Mouse (Mus musculus) hindbrain, embryonic 12.5 days (tissue): ENCODE data around the gene Gng10. TPM values are rescaled to one million over a fixed set of nuclear protein-coding genes. Genes with fewer than 3 reads are reported as not detected.

Experiments used
- ATAC-seq: fragments of 200-750 bp; cut with Nextera tagmentation; 2 replicates; pipeline ENCODE4 v1.8.0; 2017; ENCODE audit warnings: moderate TSS enrichment; ENCODE audit not compliant: low FRiP score
- H3K27ac ChIP-seq: fragments of 300-500 bp; sonication (generic); 2 replicates; pipeline ENCODE4 v1.5.1; 2016; ENCODE audit warnings: mild to moderate bottlenecking
- H3K27me3 ChIP-seq: fragments of 300-500 bp; sonication (generic); 2 replicates; pipeline ENCODE4 v1.6.1; 2016; ENCODE audit warnings: mild to moderate bottlenecking
- H3K36me3 ChIP-seq: fragments of 300-500 bp; sonication (generic); 2 replicates; pipeline ENCODE4 v1.6.1; 2016; ENCODE audit warnings: mild to moderate bottlenecking
- H3K4me1 ChIP-seq: fragments of 300-500 bp; sonication (generic); 2 replicates; pipeline ENCODE4 v1.6.1; 2016
- H3K4me2 ChIP-seq: fragments of 300-500 bp; sonication (generic); replicated peaks from 2 replicates; pipeline ENCODE4 v1.6.1; 2016; ENCODE audit warnings: mild to moderate bottlenecking
- H3K4me3 ChIP-seq: fragments of 300-500 bp; sonication (generic); 2 replicates; pipeline ENCODE4 v1.5.1; 2016; ENCODE audit warnings: mild to moderate bottlenecking
- H3K9ac ChIP-seq: fragments of 300-500 bp; sonication (generic); 2 replicates; pipeline ENCODE4 v1.6.1; 2016; ENCODE audit warnings: mild to moderate bottlenecking, moderate library complexity
- H3K9me3 ChIP-seq: fragments of 300-500 bp; sonication (generic); replicated peaks from 2 replicates; pipeline ENCODE4 v1.6.1; 2016; ENCODE audit warnings: mild to moderate bottlenecking
- WGBS: fragments of 180-500 bp; shearing (Covaris S2); methylation state at CpG from one replicate; pipeline ENCODE4 v1.1.7; 2016; 5-methylcytosine and 5-hydroxymethylcytosine counted together
- polyA plus RNA-seq: library from polyadenylated mRNA; unstranded; fragments of >200 nt; fragmentation: Nextera tagmentation; extraction: Ambion mirVana; gene quantifications from 2 replicates; pipeline ENCODE4 v1.2.1, GENCODE M21; 2016

Gng10 gene
- polyA plus RNA-seq, 1 experiment from 2014 or later, result 107 TPM

DNA sequence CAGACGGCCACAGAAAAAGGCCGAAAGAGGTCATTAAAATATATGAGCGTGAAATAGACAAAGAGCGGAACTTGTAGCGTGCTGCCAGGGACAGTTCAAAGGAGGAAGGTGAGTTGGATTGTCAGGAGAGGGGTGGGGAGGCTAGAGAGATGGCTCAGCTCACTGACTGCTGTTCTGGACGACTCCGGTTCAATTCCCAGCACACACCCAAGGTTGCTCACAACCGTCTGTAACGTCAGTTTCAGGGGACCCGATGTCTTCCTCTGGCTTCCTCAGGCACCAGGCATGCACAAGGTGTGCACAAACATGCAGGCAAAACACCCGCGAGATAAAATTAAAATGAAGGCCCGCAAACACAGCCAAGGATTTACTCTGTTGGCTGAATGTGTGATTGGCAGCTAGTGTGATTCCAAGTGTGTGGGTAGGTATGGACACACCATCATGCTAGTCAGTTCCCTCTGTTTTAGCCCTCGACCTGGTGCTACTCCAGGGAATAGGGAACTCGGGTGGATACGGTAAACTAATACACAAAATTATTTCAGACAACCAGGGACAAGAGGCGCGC lies 980 bp downstream of the Gng10 start:
- Histone ChIP-seq H3K4me2 (peak overlapping the region; percentile 65), H3K4me3 (peak overlapping the region; percentile 75), H3K9me3 (no peaks in the 10 kb centered on the region), H3K27ac (peak overlapping the region; percentile 92), H3K9ac (peak overlapping the region; percentile 86), H3K4me1 (peaks cover 7% of the 10 kb centered on the region; the same call in 1 of the 2 replicates), H3K36me3 (peaks cover 5% of the 10 kb centered on the region), H3K27me3 (no peaks in the 10 kb centered on the region)
- ATAC-seq, result peak; percentile 24
- WGBS, result 58% methylated on average over 18 of the region's 18 CpGs

DNA sequence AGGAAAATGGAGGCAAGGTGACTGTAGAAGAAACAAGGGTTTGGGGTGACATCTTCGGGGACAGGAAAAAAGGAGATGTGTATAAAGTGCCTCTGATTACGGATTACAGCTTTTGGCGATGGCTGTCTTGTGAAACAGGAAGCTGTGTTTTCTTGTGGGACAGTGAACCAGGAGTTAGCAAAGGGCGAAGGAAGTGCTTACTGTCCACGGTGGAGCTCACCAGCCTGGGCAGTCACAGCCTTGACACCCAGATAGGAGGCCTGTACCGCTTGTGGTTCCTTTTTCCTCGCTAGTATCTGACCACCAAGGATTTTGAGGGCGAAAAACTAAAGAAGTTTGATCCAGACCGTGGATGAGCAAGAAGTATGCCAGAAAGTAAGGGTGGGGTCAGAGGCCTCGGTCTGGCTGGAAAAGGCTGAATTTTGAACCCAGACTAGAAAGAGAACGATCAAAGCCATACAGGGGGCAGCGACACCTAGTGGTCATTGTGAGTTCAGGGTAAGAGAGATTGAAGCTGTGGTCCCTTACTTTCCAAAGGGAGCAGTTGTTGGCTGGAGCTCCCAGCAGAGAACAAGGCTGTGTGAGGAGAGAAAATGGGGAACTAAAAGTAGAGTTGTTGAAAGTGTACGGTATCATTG lies 1.7 kb downstream of the Gng10 start:
- no peak overlapping the region for H3K27ac ChIP-seq
- H3K4me3 ChIP-seq, result no peak overlapping the region
- WGBS, result 52% methylated on average over 13 of the region's 13 CpGs
- peaks cover 7% of the 10 kb centered on the region for H3K36me3 ChIP-seq
- no peaks in the 10 kb centered on the region for H3K27me3 ChIP-seq
- H3K4me2 ChIP-seq, result no peak overlapping the region
- ATAC-seq, result no peak
- no peak overlapping the region for H3K9ac ChIP-seq
- H3K9me3 ChIP-seq, result no peaks in the 10 kb centered on the region
- peaks cover 7% of the 10 kb centered on the region; the same call in 1 of the 2 replicates for H3K4me1 ChIP-seq

DNA sequence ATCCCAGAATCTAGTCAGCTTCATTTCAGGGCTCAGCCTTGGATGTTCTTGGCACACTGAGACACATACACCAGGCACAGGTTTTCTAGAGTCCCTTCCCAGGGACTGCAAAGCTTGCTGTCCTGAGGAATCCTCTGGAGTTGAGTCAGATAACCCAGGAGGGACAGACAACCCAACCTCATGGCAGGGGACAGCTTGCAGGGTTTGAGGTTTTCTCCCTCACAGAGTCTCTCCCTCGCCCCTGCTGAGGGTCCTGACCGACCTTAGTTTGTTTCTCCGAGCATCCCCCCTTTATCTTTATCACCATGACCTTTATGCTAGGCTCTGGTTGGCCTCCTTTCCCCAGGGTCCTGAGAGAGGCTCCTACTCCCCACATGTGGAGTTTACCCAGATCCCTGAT lies 2.6 kb downstream of the Gng10 start:
- no peak overlapping the region for H3K4me2 ChIP-seq
- no peaks in the 10 kb centered on the region for H3K27me3 ChIP-seq
- 91% methylated on average over 3 of the region's 3 CpGs for WGBS
- no peak overlapping the region for H3K4me3 ChIP-seq
- no peak overlapping the region for H3K27ac ChIP-seq
- H3K4me1 ChIP-seq, result peaks cover 7% of the 10 kb centered on the region; the same call in 1 of the 2 replicates
- H3K36me3 ChIP-seq, result peaks cover 7% of the 10 kb centered on the region
- no peaks in the 10 kb centered on the region for H3K9me3 ChIP-seq
- no peak overlapping the region for H3K9ac ChIP-seq
- no peak for ATAC-seq

DNA sequence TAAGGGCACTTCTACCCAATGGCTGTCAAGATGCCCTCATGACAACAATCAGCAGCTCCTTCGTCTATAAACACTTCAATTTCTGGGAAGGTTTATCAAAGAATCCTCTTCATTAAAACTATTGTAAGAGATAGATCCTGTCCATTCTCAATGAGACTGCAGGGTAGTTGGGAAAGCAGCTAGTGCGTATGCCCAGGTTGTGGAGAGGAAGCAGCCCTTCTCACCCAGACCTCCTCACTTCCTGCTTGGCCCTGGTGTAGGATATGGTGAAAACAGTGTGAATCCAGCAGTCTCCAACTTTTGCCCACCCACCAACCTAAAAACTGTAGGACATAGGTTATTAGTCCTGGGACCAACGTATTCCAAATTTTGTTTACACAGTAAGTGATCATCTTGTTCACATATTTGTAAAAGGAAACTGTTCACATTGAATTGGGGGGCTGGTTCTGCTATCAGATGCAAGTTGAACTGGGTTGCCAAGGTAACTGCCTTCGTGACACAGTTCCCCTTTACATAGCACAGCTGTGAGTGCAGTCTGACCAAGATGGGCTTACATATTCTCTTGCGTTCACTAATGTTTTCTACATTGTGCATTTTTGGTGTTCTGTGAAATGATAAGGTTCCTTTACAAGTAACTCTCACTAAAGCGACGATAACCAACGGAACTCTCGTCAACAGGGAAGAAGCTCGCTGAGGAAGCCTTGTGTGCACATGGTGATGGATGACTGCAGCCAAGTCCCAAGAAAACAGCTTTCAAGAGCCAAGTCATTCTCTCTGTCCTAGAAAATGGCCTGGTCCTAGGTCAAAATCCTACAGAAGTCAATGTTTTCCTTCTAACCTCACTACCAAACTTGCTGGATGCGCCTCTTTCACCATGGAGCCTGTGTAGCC lies 5.8 kb downstream of the Gng10 start:
- WGBS, result 87% methylated on average over 11 of the region's 11 CpGs
- Histone ChIP-seq H3K4me1 (peaks cover 4% of the 10 kb centered on the region; the same call in 1 of the 2 replicates), H3K4me3 (no peak overlapping the region), H3K4me2 (no peak overlapping the region), H3K27ac (no peak overlapping the region), H3K27me3 (no peaks in the 10 kb centered on the region), H3K36me3 (peaks cover 10% of the 10 kb centered on the region), H3K9ac (no peak overlapping the region), H3K9me3 (no peaks in the 10 kb centered on the region)
- ATAC-seq, result no peak

DNA sequence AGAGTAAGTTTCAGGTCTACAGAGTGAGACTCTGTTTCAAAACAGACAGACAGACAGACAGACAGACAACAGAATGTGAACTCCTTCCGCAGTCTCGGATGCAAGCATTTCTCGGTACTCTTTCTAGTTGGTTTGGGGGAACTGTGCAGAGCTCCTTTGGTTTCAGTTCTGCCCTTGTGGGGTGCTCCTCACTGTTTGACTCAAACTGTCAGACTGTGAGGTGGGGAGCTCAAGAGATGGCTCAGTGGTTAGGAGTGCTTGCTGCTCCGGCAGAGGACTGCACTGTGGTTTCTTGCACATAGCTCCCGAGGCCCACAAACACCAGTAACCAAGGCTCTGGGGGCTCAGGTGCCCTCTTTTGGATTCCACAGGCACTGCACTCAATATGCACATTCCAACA lies 8.2 kb downstream of the Gng10 start:
- no peaks in the 10 kb centered on the region for H3K27me3 ChIP-seq
- H3K36me3 ChIP-seq, result peaks cover 10% of the 10 kb centered on the region
- H3K9ac ChIP-seq, result no peak overlapping the region
- H3K27ac ChIP-seq, result no peak overlapping the region
- H3K9me3 ChIP-seq, result no peaks in the 10 kb centered on the region
- H3K4me1 ChIP-seq, result peaks cover 8% of the 10 kb centered on the region
- no peak overlapping the region for H3K4me3 ChIP-seq
- no peak for ATAC-seq
- H3K4me2 ChIP-seq, result no peak overlapping the region
- WGBS, result 98% methylated on average over 5 of the region's 5 CpGs

DNA sequence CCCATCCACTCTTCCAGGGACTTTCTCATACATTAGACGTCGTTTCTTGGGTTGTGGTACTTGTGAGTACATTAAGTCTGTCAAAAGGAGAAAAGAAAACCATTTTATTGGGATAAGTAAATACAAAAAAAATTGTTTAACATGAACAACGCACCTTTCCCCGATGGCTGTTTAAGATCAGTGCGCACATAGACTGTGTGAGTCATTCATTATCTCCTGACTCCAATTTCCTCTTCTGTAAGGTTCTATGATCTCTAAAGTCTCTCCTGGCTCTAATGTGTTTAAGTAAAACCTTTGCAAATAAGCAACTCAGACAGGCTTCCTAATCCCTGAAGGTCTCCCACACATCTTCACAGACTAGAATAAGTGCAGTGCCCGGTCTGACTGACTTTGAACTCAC lies 9.0 kb downstream of the Gng10 start:
- peaks cover 8% of the 10 kb centered on the region for H3K4me1 ChIP-seq
- no peak overlapping the region for H3K9ac ChIP-seq
- no peaks in the 10 kb centered on the region for H3K9me3 ChIP-seq
- no peaks in the 10 kb centered on the region for H3K27me3 ChIP-seq
- ATAC-seq, result no peak
- H3K4me2 ChIP-seq, result no peak overlapping the region
- no peak overlapping the region for H3K27ac ChIP-seq
- H3K4me3 ChIP-seq, result no peak overlapping the region
- peaks cover 10% of the 10 kb centered on the region for H3K36me3 ChIP-seq
- WGBS, result 93% methylated on average over 6 of the region's 6 CpGs

DNA sequence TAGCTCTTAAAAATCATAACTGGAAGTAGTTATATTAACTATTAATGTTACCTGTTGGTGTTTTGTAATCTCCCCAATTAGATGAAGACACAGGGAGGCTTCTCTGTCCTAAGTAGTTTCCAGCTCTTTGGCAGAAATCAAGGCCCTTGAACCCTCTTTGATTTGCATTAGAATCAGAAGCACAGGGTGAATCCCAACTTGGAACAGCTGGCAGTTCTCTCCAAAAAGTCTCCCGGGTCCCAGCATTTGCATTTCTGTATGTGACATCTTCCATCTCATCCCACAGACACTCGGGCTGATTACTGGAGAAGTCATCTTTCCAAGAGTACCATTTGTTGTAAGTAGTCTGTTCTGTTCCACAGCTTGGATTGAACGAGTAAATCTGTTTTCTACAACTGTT lies 12.3 kb downstream of the Gng10 start:
- H3K36me3 ChIP-seq, result 0 out of 2 replicates have a peak, but pooled peaks cover 3% of the 10 kb centered on the region
- no peaks in the 10 kb centered on the region for H3K27me3 ChIP-seq
- no peak overlapping the region for H3K4me2 ChIP-seq
- no peak overlapping the region for H3K27ac ChIP-seq
- WGBS, result 20% methylated on average over 3 of the region's 3 CpGs
- ATAC-seq, result no peak
- no peak overlapping the region for H3K4me3 ChIP-seq
- no peak overlapping the region for H3K9ac ChIP-seq
- H3K9me3 ChIP-seq, result no peaks in the 10 kb centered on the region
- peaks cover 8% of the 10 kb centered on the region for H3K4me1 ChIP-seq

- Histone ChIP-seq H3K9me3 (no peaks in the 10 kb centered on the region), H3K27ac (no peak overlapping the region), H3K36me3 (no peaks in the 10 kb centered on the region), H3K9ac (no peak overlapping the region), H3K4me1 (peaks cover 8% of the 10 kb centered on the region), H3K27me3 (no peaks in the 10 kb centered on the region), H3K4me3 (no peak overlapping the region), H3K4me2 (no peak overlapping the region)
- ATAC-seq, result no peak
- 97% methylated on average over 1 of the region's 1 CpGs for WGBS
These were observed 16.2 kb downstream of the Gng10 start for GRCm38 (mm10) chr4:59051081-59051480.

DNA sequence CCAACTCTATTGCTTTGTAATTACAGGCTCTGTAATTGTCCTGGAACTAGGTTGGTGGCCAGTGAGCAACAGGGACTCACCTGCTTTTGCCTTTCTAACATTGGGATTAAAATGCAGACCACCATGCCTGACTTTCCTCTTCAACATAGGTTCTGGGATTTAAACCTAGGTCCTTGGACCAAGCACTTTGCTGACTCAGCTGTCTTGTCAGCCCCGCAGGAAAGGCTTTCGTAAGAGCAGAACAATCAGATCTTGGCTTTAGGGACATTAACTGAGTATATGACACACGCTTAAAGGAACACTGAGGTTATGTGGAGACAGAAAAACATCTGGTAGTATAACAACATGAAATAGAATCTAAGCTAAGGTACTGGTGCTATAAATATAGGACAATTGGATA lies 23.0 kb downstream of the Gng10 start:
- H3K9ac ChIP-seq, result no peak overlapping the region
- H3K4me3 ChIP-seq, result no peak overlapping the region
- no peak for ATAC-seq
- no peaks in the 10 kb centered on the region for H3K36me3 ChIP-seq
- 84% methylated on average over 3 of the region's 3 CpGs for WGBS
- no peak overlapping the region for H3K4me2 ChIP-seq
- no peaks in the 10 kb centered on the region for H3K9me3 ChIP-seq
- H3K27me3 ChIP-seq, result no peaks in the 10 kb centered on the region
- no peak overlapping the region for H3K27ac ChIP-seq
- no peaks in the 10 kb centered on the region for H3K4me1 ChIP-seq

GRCm38 (mm10) chr4:59062526-59062925 lies 27.6 kb downstream of the Gng10 start:
- no peaks in the 10 kb centered on the region for H3K36me3 ChIP-seq
- ATAC-seq, result no peak
- no peaks in the 10 kb centered on the region for H3K4me1 ChIP-seq
- H3K27ac ChIP-seq, result no peak overlapping the region
- no peaks in the 10 kb centered on the region for H3K9me3 ChIP-seq
- no peak overlapping the region for H3K4me3 ChIP-seq
- WGBS, result 74% methylated on average over 12 of the region's 12 CpGs
- no peak overlapping the region for H3K4me2 ChIP-seq
- no peak overlapping the region for H3K9ac ChIP-seq
- no peaks in the 10 kb centered on the region for H3K27me3 ChIP-seq

GRCm38 (mm10) chr4:59069276-59069675 lies 34.4 kb downstream of the Gng10 start:
- Histone ChIP-seq H3K27me3 (no peaks in the 10 kb centered on the region), H3K9me3 (no peaks in the 10 kb centered on the region), H3K36me3 (no peaks in the 10 kb centered on the region), H3K4me3 (no peak overlapping the region), H3K4me1 (no peaks in the 10 kb centered on the region), H3K4me2 (no peak overlapping the region), H3K27ac (no peak overlapping the region), H3K9ac (no peak overlapping the region)
- no peak for ATAC-seq
- WGBS, result 52% methylated on average over 3 of the region's 3 CpGs

- Histone ChIP-seq H3K4me3 (no peak overlapping the region), H3K4me1 (no peaks in the 10 kb centered on the region), H3K27ac (no peak overlapping the region), H3K9me3 (no peaks in the 10 kb centered on the region), H3K27me3 (no peaks in the 10 kb centered on the region), H3K9ac (no peak overlapping the region), H3K36me3 (no peaks in the 10 kb centered on the region), H3K4me2 (no peak overlapping the region)
- 87% methylated on average over 2 of the region's 2 CpGs for WGBS
- no peak for ATAC-seq
These were observed 48.5 kb downstream of the Gng10 start for GRCm38 (mm10) chr4:59083430-59083829.
